Mouse (Mus musculus) left cerebral cortex, postnatal 4 days (tissue): ENCODE data around the gene Cmc1. TPM values are rescaled to one million over a fixed set of nuclear protein-coding genes. Genes with fewer than 3 reads are reported as not detected.

Experiments used
- DNase-seq: peaks from one replicate; pipeline ENCODE4 v3.0.0-alpha.2; 2022
- intact Hi-C: fragments of 180-260 bp; cut with DNase I; formaldehyde crosslinking; loops from one replicate; pipeline ENCODE4 v1.15.1; 2025
- total RNA-seq, 2 experiments: library from RNA; stranded (reverse); gene quantifications; 2 replicates each; pipeline ENCODE4 v1.2.3; 2021

The Cmc1 gene
- total RNA-seq, result 10 to 100 TPM; 17.3 to 18.0 TPM

GRCm38 (mm10) chr9:118149407-118150402, at the start of gene Cmc1:
Gene Cmc1, minus strand, starts transcription at chr9:118150177.
- intact Hi-C loops, result no loop called here
- DNase-seq, result peak; percentile 99

- intact Hi-C loops, result no loop called here
- DNase-seq, result no peak
These were observed 48.6 kb upstream of the Cmc1 start for GRCm38 (mm10) chr9:118198557-118198956.

DNA sequence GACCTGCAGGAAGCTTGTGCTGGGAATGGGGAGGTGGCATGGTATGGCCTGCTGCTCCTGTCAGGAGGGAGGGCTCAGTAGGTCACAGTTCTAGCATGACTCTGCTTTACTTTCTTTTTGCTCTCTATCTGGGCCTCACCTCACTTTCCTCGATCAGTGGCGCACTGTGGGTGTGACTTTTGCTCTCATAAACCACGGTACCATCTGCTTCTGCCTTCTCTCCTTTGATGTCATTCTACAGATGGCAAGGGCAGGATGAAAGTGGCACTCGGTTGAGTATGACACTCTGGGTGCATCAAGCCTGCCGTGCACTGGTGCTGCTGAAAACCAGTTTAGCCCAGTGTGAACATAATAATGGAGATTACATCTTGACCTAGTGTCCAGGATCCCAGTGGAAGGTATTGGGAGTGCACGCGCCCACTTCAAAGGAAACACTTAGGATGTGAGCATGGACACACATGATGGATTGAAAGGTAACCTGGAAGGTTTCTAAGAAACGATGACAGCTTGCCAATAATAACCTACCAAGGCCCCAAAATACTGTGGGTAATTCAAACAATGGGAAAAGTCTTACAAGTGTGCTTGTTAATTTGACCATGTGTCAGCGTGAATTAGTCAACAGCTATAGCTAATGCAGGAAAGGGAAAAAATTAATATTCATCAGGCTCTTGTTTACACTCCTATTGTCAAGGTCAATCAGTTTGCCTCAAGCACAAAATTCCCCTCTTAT, 46.8 kb upstream of the Cmc1 start:
- intact Hi-C loops, result no loop called here
- DNase-seq, result no peak

DNA sequence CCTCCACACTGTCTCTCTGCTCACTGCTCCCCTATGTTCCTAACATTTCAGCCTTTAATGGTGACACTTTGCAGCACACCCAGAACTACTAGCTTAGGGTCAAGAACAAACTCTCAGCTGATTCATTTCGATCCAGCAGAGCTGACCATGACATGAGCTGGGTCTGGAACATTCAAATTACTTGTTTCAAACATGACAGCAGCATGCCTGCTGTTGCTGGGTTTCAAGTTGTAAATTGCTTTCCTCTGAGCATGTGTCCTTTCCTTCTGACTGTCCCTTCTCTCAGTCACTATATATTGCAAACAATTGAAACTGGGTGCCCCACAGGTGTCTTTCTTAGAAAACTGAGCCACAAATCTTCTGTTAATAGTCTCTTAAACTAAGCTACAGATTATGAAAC, 43.3 kb upstream of the Cmc1 start:
- intact Hi-C loops, result no loop called here
- no peak for DNase-seq

DNA sequence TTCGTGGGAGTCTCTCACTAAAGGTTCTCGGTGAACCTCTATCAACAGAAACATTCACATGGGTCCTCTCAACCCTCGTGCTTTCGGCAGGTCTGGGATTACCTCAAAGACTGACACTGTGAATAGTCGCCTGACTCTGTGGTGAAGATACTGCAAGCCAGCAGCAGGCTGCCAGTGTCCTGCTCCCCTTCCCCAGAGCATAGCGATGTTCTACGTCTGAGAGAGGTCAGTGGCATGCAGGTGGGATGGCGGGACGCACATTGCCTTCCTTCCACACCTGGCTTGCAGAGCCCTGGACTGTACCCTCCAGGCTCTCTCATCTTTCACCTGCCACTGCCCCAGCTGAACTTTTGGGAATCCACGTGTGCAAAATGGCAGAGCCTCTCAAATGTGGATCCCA, 41.3 kb upstream of the Cmc1 start:
- DNase-seq, result no peak
- intact Hi-C loops, result no loop called here

DNA sequence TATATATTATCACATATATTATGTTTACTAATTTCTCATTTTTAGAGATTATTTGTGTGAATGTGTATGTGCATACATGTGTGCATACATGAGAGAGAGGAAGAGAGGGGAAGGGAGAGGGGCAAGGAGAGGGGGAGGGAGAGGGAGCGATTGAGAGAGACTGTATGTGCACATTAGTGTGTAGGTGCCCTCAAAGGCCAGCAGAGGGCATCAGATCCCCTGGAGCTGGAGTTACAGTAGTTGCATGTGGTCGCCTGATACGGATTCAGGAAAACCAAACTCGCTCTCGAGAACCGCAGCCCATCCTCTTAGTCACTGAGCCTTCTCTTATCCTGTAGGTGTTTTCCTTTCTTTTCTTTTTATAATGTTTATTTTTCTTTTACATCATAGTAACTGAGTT, 38.4 kb upstream of the Cmc1 start:
- intact Hi-C loops, result no loop called here
- no peak for DNase-seq

DNA sequence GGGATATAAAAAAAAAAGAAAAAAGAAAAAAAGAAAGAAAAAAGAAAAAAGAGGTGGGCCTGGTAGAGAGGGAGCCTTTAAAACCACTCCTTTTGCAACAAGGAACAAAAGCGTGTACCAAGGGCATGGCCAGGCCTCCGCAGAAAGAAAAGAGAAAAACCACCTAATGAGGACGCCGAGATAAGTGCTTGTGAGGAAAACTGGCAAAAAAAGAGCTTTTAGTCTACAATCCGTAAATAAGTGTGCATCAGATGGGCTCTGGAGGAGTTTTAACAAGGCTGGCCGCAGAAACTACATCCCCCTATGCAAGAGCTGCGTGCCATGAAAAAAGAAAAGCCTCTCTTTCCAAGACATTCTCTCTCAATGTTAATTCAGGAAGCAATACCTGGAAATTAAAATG, 37.4 kb upstream of the Cmc1 start:
- no peak for DNase-seq
- intact Hi-C loops, result no loop called here

DNA sequence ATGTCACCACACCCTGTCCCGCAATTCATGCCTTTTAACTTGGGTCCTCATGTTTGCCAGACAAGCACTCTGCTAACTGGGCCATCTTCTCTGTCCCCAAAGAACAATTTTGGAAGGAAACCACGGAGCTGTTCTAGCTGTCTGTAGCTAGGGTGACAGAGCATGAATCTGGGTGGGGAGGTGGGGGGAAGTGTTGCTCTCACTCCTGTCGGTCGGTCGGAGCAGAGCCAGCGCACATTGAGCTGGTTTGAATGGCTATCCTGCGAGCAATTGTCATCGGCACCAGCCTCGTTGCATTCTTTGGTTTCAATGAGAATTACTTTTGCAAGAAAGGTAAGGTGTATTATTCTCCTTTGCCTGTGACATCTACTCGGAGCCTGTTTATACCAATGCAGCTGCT, 36.8 kb upstream of the Cmc1 start:
- DNase-seq, result no peak
- intact Hi-C loops, result no loop called here

DNA sequence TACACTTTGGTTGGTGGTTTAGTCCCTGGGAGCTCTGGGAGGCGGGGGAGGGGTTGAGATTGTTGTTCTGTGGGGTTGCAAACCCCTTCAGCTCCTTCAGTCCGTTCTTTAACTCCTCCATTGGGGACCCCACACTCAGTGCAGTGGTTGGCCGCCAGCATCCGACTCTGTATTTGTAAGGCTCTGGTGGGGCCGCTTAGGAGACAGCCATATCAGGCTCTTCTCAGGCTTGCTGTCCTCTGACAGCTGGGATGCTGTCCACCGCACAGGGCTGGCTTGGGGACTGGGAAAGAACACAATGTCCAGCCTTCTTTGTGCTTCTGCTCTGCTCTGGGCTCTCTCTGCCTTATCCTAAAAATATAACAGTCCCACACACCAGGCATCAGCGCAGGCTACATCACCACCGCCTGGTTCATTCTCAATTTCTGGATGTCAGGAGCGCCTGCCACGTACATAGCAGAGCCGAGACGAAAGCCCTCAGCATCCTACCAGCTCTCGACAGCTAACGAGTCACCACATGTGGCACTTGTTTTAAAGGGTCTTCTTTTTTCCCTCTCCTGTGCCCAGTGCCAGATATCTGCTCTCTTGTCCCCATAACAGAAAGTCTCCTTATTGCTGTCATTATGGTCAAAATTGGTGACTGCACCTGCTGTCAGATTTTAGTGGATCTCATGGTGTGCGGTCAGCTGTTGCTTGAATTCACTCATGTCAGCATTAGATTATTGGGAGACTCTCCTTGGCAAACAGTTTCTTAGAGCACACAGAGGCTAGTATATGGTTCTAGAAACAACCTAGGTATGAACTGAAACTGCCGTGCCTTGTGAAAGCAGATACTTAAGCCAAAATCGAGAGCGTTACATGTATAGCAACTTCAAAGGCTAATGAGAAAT, 29.4 kb upstream of the Cmc1 start:
- DNase-seq, result peak; percentile 22
- intact Hi-C loops, result no loop called here

DNA sequence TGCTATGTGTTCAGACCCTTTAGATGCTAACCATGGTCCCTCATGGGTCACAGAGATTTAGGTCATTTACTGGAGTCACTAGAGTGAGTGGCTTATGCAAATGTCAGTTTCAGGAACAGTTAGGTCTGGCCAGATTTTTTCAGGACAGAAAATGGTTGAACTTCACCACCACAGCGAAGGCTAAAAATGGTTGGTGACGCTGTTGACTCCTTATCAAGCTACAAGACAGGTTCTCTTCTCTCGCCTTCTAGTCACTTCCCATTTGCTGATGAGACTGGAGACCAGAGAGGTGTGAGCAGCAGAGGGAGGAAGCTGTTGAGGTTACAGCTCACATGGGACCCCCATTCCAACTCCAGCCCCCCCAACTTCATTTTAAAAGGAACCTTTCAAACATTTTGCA, 26.7 kb upstream of the Cmc1 start:
- intact Hi-C loops, result no loop called here
- DNase-seq, result no peak

- peak; percentile 23 for DNase-seq
- intact Hi-C loops, result no loop called here
These were observed 25.4 kb upstream of the Cmc1 start for GRCm38 (mm10) chr9:118175411-118175810.

- no peak for DNase-seq
- intact Hi-C loops, result no loop called here
These were observed 23.1 kb upstream of the Cmc1 start for GRCm38 (mm10) chr9:118173086-118173485.

DNA sequence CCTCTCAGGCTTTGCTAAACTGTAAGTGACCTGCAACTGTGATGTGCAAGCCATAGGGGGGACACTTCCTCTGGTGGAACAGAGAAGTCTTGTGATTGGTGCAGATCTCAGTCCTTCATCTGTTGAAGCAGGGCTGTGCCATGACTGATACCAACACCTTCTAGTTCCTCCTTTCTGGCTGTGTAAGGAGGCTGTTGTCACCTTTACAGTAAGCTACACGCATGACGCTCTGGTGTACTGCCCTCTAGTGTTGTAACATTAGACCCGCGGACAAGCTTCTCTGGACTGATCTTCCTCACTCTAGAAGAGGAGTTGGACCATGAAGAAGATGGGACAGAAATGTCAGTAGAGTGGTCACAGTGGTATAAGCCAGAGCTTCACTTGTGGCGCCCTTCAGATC, 18.6 kb upstream of the Cmc1 start:
- intact Hi-C loops, result no loop called here
- no peak for DNase-seq

DNA sequence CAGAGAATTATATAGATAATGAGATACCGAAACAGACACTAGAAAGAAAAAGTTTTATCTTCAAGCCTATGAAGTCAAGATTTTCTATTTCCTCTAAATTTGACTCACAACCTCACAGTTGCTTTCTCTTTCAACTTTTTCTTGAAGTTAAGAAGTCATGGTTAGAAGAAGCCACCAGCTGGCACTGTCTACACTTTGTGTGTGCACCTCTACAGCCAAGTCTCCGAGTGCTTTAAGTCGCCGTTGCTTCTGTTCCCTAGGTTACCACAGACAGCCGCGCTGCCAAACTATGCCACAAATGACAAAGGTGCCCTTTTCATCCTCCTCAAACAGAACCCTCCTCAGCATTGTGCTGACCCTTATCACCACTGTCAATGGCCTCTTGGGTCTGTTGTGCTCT, 17.6 kb upstream of the Cmc1 start:
- intact Hi-C loops, result no loop called here
- no peak for DNase-seq

DNA sequence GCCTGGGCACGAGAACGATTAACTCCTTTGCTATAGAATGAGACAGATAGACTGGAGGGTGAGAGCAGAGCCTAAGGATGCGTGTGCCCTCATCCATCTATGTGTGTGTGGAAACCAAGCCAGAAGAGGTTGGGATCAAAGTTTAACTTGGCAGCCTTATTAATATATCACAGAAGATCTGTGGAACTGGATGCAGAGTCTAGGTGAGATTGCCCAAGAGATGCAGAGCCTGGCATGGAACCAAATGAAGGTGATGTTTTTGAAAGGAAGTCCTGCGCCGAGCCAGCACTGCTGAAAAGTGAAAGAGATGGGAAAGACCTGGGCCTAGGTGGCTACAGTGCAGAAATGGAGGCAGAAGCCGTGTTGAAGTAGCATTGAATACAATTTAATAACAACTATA, 11.6 kb upstream of the Cmc1 start:
- no peak for DNase-seq
- intact Hi-C loops, result no loop called here

DNA sequence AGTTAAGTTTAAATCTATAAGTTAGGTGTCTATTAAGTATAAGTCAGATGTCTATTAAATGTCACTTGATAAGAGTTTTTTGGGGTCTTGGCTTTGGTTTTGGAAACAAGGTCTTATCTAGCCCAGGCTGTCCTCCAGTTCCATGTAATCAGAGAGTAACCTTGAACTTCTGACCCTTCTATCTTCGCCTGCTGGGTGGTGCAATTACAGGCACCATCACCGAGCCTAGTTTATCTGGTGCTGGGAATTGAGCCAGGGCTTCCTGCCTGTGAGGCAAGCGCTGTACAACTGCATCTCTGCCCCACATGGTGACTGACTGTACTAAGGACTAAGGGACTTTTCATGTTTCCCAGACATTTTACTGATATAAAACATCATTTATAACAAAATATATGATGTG, 10.0 kb upstream of the Cmc1 start:
- DNase-seq, result no peak

DNA sequence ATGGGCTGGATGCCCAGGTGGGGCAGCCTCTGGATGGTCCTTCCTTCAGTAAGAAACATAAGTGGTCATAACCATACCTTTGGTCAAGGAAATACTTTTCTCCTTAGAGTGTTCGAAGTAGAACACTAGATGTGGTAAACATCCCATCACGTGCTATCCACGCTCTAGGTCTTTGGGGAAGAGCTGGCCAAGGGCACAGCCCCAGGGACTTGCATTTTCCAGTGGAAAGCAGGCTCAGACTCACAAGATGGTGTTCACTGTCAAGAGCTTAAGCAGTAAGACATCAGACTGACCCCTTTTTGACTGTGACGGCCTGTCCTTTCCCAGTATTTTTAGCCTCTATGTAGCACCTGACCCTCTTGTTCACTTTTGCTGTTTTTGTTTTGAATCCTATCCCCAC, 8.2 kb upstream of the Cmc1 start:
- DNase-seq, result no peak
- intact Hi-C loops, result no loop called here

More for the DNA sequence above, 10.0 kb upstream of the Cmc1 start:
- intact Hi-C loops, result no loop called here

DNA sequence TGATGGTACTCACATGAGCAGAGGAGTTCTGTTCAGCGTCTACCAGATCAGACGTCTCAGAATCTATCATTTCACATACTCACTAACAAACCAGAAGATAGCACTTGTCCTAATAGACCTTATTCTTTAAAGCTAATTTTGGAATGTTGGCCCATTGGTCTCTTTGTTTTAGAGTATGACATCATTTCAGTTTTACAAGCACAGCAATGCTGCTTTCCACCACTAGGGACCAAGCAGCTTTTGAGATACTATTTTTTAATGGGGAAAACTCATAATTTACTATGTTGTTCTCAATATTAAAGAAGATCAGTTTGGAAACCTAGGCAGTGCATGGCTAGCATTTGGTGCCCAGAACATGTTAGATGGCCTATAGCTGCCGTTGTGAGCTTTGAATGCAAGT, 7.3 kb upstream of the Cmc1 start:
- intact Hi-C loops, result no loop called here
- DNase-seq, result no peak

- DNase-seq, result no peak
- intact Hi-C loops, result no loop called here
These were observed 4.7 kb upstream of the Cmc1 start for GRCm38 (mm10) chr9:118154666-118155065.

- DNase-seq, result no peak
- intact Hi-C loops, result no loop called here
These were observed 1.2 kb upstream of the Cmc1 start for GRCm38 (mm10) chr9:118151221-118151507.
